Comparison of ENCODE assay signal across 10 mouse cellular contexts in genomic region chr17:74903411-74904331, GRCm38 (mm10).
DNase-seq lines count a peak whose midpoint lies in the region; ATAC-seq and TF ChIP-seq lines count a peak whose summit lies in the region.
"Had no signal": no experiment of that assay in that cellular context is flagged by ENCODE, and none has a peak within 500 bp of the region (broad histone marks: within the 10 kb centered on the region; RNA-seq: fewer than 3 reads in every experiment).

No protein-coding gene starts in this region.

- no peak for TF ChIP-seq EP300 in liver, embryonic 14.5 days (IDR thresholded peaks at IDR 0.05; ENCODE audit: low read depth)

- peak; percentile 59; the same call in 1 of the 2 replicates for ATAC-seq in liver, embryonic 14.5 days (ENCODE audit: insufficient read depth)
- no peak for ATAC-seq in inflammation-experienced regulatory T-cells, adult 6 months
- ATAC-seq: CD4-positive, CD25-positive, alpha-beta regulatory T cell, adult 4 months had no signal

- intact Hi-C loops in gastrocnemius, adult 2 months (cut with DNase I) = no loop called here

- TF ChIP-seq POLR2A in thymus, adult 2 months (IDR thresholded peaks at IDR 0.05; ENCODE audit: control insufficient read depth, extremely low read depth, insufficient read depth, low read length, poor library complexity) = no peak

- no peaks in the 10 kb centered on the region for H3K36me3 ChIP-seq in thymus, adult 2 months (ENCODE audit: control insufficient read depth, insufficient read depth, low read length)
- no peaks in the 10 kb centered on the region for H3K36me3 ChIP-seq in liver, embryonic 14.5 days (replicated peaks; ENCODE audit: control insufficient read depth, insufficient read depth, low read depth)

- DNase-seq in gastrocnemius, adult 2 months = no peak
- no peak for DNase-seq in gastrocnemius, adult 18-20 months (ENCODE audit: low spot score)
- DNase-seq in thymus, postnatal 14 days = peak; percentile 21
- no peak for DNase-seq in thymus, adult 2 months
- DNase-seq in liver, embryonic 14.5 days (ENCODE audit: low read depth in 3 of 3, low spot score in 3 of 3) = no peak
- DNase-seq in layer of hippocampus, postnatal 25 days (ENCODE audit: extremely low spot score in 1 of 2, low spot score in 1 of 2) = no peak
- DNase-seq in left cerebral cortex, adult 8-10 months (ENCODE audit: low spot score in 2 of 2) = no peak
- DNase-seq: cerebellum, adult 11 months had no signal

- no peak overlapping the region for H3K9ac ChIP-seq in liver, embryonic 14.5 days (replicated peaks)

- no peaks in the 10 kb centered on the region for H3K4me1 ChIP-seq in thymus, adult 2 months (replicated peaks; ENCODE audit: control insufficient read depth, insufficient read depth, low read length)
- H3K4me1 ChIP-seq in liver, embryonic 14.5 days (replicated peaks; ENCODE audit: control insufficient read depth in 2 of 2, insufficient read depth in 2 of 2, low read length in 1 of 2) = peaks cover 0 to 10% of the 10 kb centered on the region in 2 experiments; a peak in 2 of 4 replicates

- peak overlapping the region; percentile 7; the same call in 1 of the 2 replicates for H3K4me3 ChIP-seq in gastrocnemius, adult 2 months
- H3K4me3 ChIP-seq in thymus, adult 2 months (ENCODE audit: control insufficient read depth, insufficient read depth, low read length) = no peak overlapping the region
- H3K4me3 ChIP-seq in liver, embryonic 14.5 days (ENCODE audit: insufficient read depth in 1 of 2, low read depth in 2 of 2, low read length in 2 of 2) = no peak overlapping the region

- H3K27ac ChIP-seq in gastrocnemius, adult 2 months = no peak overlapping the region
- H3K27ac ChIP-seq in thymus, adult 2 months (ENCODE audit: control insufficient read depth, insufficient read depth, low read length) = no peak overlapping the region
- H3K27ac ChIP-seq in liver, embryonic 14.5 days = no peak overlapping the region

- H3K9me3 ChIP-seq in liver, embryonic 14.5 days (ENCODE audit: control insufficient read depth, low read length) = no peaks in the 10 kb centered on the region

- WGBS in thymus, adult 2 months = 78% methylated on average over 16 of the region's 16 CpGs
- WGBS in liver, embryonic 14.5 days (ENCODE audit: insufficient replicate concordance) = 62% methylated on average over 16 of the region's 16 CpGs

- H3K27me3 ChIP-seq in thymus, adult 2 months (ENCODE audit: control insufficient read depth, insufficient read depth, low read length) = no peaks in the 10 kb centered on the region
- no peaks in the 10 kb centered on the region for H3K27me3 ChIP-seq in liver, embryonic 14.5 days (ENCODE audit: control insufficient read depth, insufficient read depth, low read length)

- no peak for TF ChIP-seq CTCF in gastrocnemius, adult 2 months (IDR thresholded peaks at IDR 0.05)
- TF ChIP-seq CTCF in thymus, adult 2 months (IDR thresholded peaks at IDR 0.05; ENCODE audit: borderline replicate concordance, control insufficient read depth, extremely low read depth, insufficient read depth, low read length, poor library complexity) = no peak
- TF ChIP-seq CTCF in liver, embryonic 14.5 days (IDR thresholded peaks at IDR 0.05; ENCODE audit: low read depth) = no peak

- H3K4me2 ChIP-seq in liver, embryonic 14.5 days (ENCODE audit: low read depth) = no peak overlapping the region
